ENCODE assay signal across 7 mouse cellular contexts in the genomic region with DNA sequence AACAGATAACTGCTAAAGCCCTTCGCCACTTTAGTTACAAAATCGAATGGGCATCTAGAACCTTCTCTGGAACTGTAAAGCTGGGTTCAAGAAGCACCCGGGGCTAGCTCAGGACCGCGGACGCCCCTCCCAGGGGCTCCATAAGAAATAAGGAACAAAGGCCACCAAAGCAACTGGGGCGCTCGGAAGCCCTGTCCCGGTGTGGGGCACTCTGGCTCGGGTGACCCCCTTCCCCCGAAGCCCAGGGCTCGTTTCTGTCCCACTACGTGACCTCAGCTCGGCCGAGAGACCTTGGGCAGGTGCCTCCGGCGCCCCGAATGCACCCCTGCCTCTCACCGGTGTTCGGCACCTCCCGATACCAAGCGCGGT. TPM values are rescaled to one million over a fixed set of nuclear protein-coding genes. Genes with fewer than 3 reads are reported as not detected.
DNase-seq lines count a peak whose midpoint lies in the region; ATAC-seq and TF ChIP-seq lines count a peak whose summit lies in the region.

No protein-coding gene starts in this region.

- peak; percentile 17; the same call in 1 of the 2 replicates for ATAC-seq in lung, embryonic 16.5 days (ENCODE audit: low read depth)
- ATAC-seq in erythroid progenitor cell, adult 5-6 weeks (replicated peaks; ENCODE audit: low FRiP score, poor library complexity, severe bottlenecking): peak; percentile 4; the same call in 1 of the 2 replicates
- ATAC-seq in limb, embryonic 14.5 days (ENCODE audit: low FRiP score, low read depth): peak; percentile 20
- peak; percentile 16; the same call in 1 of the 2 replicates for ATAC-seq in stomach, embryonic 14.5 days (ENCODE audit: insufficient number of reproducible peaks, insufficient read depth, low FRiP score, low read depth)

- H3K4me1 ChIP-seq in lung, embryonic 16.5 days (replicated peaks; ENCODE audit: control insufficient read depth, insufficient read depth, low read length): peaks cover 10% of the 10 kb centered on the region
- H3K4me1 ChIP-seq in limb, embryonic 14.5 days (ENCODE audit: control insufficient read depth, insufficient read depth, low read length): peaks cover 18% of the 10 kb centered on the region
- H3K4me1 ChIP-seq in stomach, embryonic 14.5 days (ENCODE audit: control insufficient read depth, insufficient read depth, low read length): peaks cover 12% of the 10 kb centered on the region; the same call in 1 of the 2 replicates

- DNase-seq in lung, postnatal 14 days: no peak
- DNase-seq in limb, embryonic 14.5 days (ENCODE audit: low spot score): no peak
- DNase-seq in frontal cortex, postnatal 10 days (ENCODE audit: low spot score in 2 of 2): no peak
- DNase-seq in adrenal gland, adult (ENCODE audit: inconsistent age in 2 of 2, low spot score in 1 of 2): no peak

- no peak for TF ChIP-seq POLR2A in limb, embryonic 14.5 days (IDR thresholded peaks at IDR 0.05; ENCODE audit: borderline replicate concordance, extremely low read depth, insufficient read depth, insufficient read length)

- H3K27ac ChIP-seq in lung, embryonic 16.5 days (ENCODE audit: low read length): peak overlapping the region; percentile 67
- peak overlapping the region; percentile 67; the same call in 1 of the 2 replicates for H3K27ac ChIP-seq in limb, embryonic 14.5 days (replicated peaks; ENCODE audit: low read depth, low read length)
- peak overlapping the region; percentile 46; the same call in 1 of the 2 replicates for H3K27ac ChIP-seq in stomach, embryonic 14.5 days (ENCODE audit: low read length)

- H3K9me3 ChIP-seq in lung, embryonic 16.5 days (ENCODE audit: control insufficient read depth, low read length): no peaks in the 10 kb centered on the region
- H3K9me3 ChIP-seq in limb, embryonic 14.5 days (ENCODE audit: control insufficient read depth, low read length): no peaks in the 10 kb centered on the region
- H3K9me3 ChIP-seq in stomach, embryonic 14.5 days (ENCODE audit: control insufficient read depth, low read depth, low read length): no peaks in the 10 kb centered on the region

- under 1% methylated on average over 23 of the region's 23 CpGs for WGBS in lung, embryonic 16.5 days
- WGBS in limb, embryonic 14.5 days: under 1% methylated on average over 15 of the region's 23 CpGs
- WGBS in stomach, embryonic 14.5 days: under 1% methylated on average over 23 of the region's 23 CpGs

- peaks cover 22% of the 10 kb centered on the region for H3K36me3 ChIP-seq in lung, embryonic 16.5 days (ENCODE audit: control insufficient read depth, insufficient read depth, low read length)
- H3K36me3 ChIP-seq in limb, embryonic 14.5 days (ENCODE audit: control insufficient read depth, insufficient read depth, low read length): peaks cover 24% of the 10 kb centered on the region
- peaks cover 20% of the 10 kb centered on the region for H3K36me3 ChIP-seq in stomach, embryonic 14.5 days (ENCODE audit: control insufficient read depth, insufficient read depth, low read length)

- peak overlapping the region; percentile 81 for H3K4me2 ChIP-seq in lung, embryonic 16.5 days (ENCODE audit: low read depth, low read length)
- H3K4me2 ChIP-seq in limb, embryonic 14.5 days (replicated peaks; ENCODE audit: low read depth, low read length, severe bottlenecking): peak overlapping the region; percentile 83
- H3K4me2 ChIP-seq in stomach, embryonic 14.5 days (replicated peaks; ENCODE audit: low read depth, low read length): peak overlapping the region; percentile 68

- peak overlapping the region; percentile 90 for H3K4me3 ChIP-seq in lung, embryonic 16.5 days (ENCODE audit: low read length)
- H3K4me3 ChIP-seq in limb, embryonic 14.5 days (replicated peaks; ENCODE audit: low read length): peak overlapping the region; percentile 71
- H3K4me3 ChIP-seq in stomach, embryonic 14.5 days (ENCODE audit: low read depth, low read length): peak overlapping the region; percentile 58

- peak overlapping the region; percentile 97 for H3K9ac ChIP-seq in lung, embryonic 16.5 days (ENCODE audit: low read length)
- peak overlapping the region; percentile 89 for H3K9ac ChIP-seq in limb, embryonic 14.5 days (ENCODE audit: low read depth, low read length, severe bottlenecking)
- peak overlapping the region; percentile 57 for H3K9ac ChIP-seq in stomach, embryonic 14.5 days (replicated peaks; ENCODE audit: low read depth, low read length)

- H3K27me3 ChIP-seq in lung, embryonic 16.5 days (ENCODE audit: control insufficient read depth, insufficient read depth, low read depth, low read length): no peaks in the 10 kb centered on the region
- H3K27me3 ChIP-seq in limb, embryonic 14.5 days (ENCODE audit: control insufficient read depth, insufficient read depth, low read length): no peaks in the 10 kb centered on the region
- H3K27me3 ChIP-seq in stomach, embryonic 14.5 days (ENCODE audit: control insufficient read depth, insufficient read depth, low read length): no peaks in the 10 kb centered on the region

RNA-seq across cellular contexts. Expression of gene Ndufa6, which starts 0.4 kb away (rescaled TPM):
- polyA plus RNA-seq in lung, embryonic 16.5 days (2015; fragmentation: Nextera tagmentation; extraction: Ambion mirVana): 313 and 340 TPM in 2 replicates
- 91.4 and 203 TPM in 2 replicates for total RNA-seq in erythroid progenitor cell, adult 5-6 weeks (2015; ENCODE audit: low replicate concordance)
- total RNA-seq in erythroid progenitor cell, adult 5-6 weeks (2017; ENCODE audit: low replicate concordance): 31.5 and 64.6 TPM in 2 replicates
- 252 and 318 TPM in 2 replicates for polyA plus RNA-seq in limb, embryonic 14.5 days (2012; rRNA removed)
- polyA plus RNA-seq in limb, embryonic 14.5 days (2014; fragmentation: Nextera tagmentation; extraction: Ambion mirVana): 325 and 348 TPM in 2 replicates
- 393 and 403 TPM in 2 replicates for polyA plus RNA-seq in stomach, embryonic 14.5 days (2014; fragmentation: Nextera tagmentation; extraction: Ambion mirVana)

RNA-seq across cellular contexts. Expression of gene Smdt1, which starts 15.0 kb away (rescaled TPM):
- 243 and 250 TPM in 2 replicates for polyA plus RNA-seq in lung, embryonic 16.5 days (2015; fragmentation: Nextera tagmentation; extraction: Ambion mirVana)
- 137 and 202 TPM in 2 replicates for total RNA-seq in erythroid progenitor cell, adult 5-6 weeks (2015; ENCODE audit: low replicate concordance)
- 52.8 and 71.0 TPM in 2 replicates for total RNA-seq in erythroid progenitor cell, adult 5-6 weeks (2017; ENCODE audit: low replicate concordance)
- 175 and 178 TPM in 2 replicates for polyA plus RNA-seq in limb, embryonic 14.5 days (2012; rRNA removed)
- 255 and 258 TPM in 2 replicates for polyA plus RNA-seq in limb, embryonic 14.5 days (2014; fragmentation: Nextera tagmentation; extraction: Ambion mirVana)
- 251 and 266 TPM in 2 replicates for polyA plus RNA-seq in stomach, embryonic 14.5 days (2014; fragmentation: Nextera tagmentation; extraction: Ambion mirVana)

RNA-seq across cellular contexts. Expression of gene Pheta2, which starts 15.0 kb away (rescaled TPM):
- 14.1 and 15.6 TPM in 2 replicates for polyA plus RNA-seq in lung, embryonic 16.5 days (2015; fragmentation: Nextera tagmentation; extraction: Ambion mirVana)
- 88.4 and 89.0 TPM in 2 replicates for total RNA-seq in erythroid progenitor cell, adult 5-6 weeks (2015; ENCODE audit: low replicate concordance)
- total RNA-seq in erythroid progenitor cell, adult 5-6 weeks (2017; ENCODE audit: low replicate concordance): 85.0 and 97.9 TPM in 2 replicates
- 12.8 and 15.3 TPM in 2 replicates for polyA plus RNA-seq in limb, embryonic 14.5 days (2012; rRNA removed)
- polyA plus RNA-seq in limb, embryonic 14.5 days (2014; fragmentation: Nextera tagmentation; extraction: Ambion mirVana): 11.9 and 14.1 TPM in 2 replicates
- 15.2 and 16.1 TPM in 2 replicates for polyA plus RNA-seq in stomach, embryonic 14.5 days (2014; fragmentation: Nextera tagmentation; extraction: Ambion mirVana)

RNA-seq across cellular contexts. Expression of gene Naga, which starts 15.0 kb away (rescaled TPM):
- 55.9 and 66.4 TPM in 2 replicates for polyA plus RNA-seq in lung, embryonic 16.5 days (2015; fragmentation: Nextera tagmentation; extraction: Ambion mirVana)
- 119 and 154 TPM in 2 replicates for total RNA-seq in erythroid progenitor cell, adult 5-6 weeks (2015; ENCODE audit: low replicate concordance)
- 62.6 and 69.7 TPM in 2 replicates for total RNA-seq in erythroid progenitor cell, adult 5-6 weeks (2017; ENCODE audit: low replicate concordance)
- 101 and 118 TPM in 2 replicates for polyA plus RNA-seq in limb, embryonic 14.5 days (2012; rRNA removed)
- 59.3 and 60.1 TPM in 2 replicates for polyA plus RNA-seq in limb, embryonic 14.5 days (2014; fragmentation: Nextera tagmentation; extraction: Ambion mirVana)
- polyA plus RNA-seq in stomach, embryonic 14.5 days (2014; fragmentation: Nextera tagmentation; extraction: Ambion mirVana): 68.6 and 72.4 TPM in 2 replicates

RNA-seq across cellular contexts. Expression of gene Cyp2d22, which starts 26.3 kb away (rescaled TPM):
- polyA plus RNA-seq in lung, embryonic 16.5 days (2015; fragmentation: Nextera tagmentation; extraction: Ambion mirVana): 9.7 and 12.7 TPM in 2 replicates
- total RNA-seq in erythroid progenitor cell, adult 5-6 weeks (2015; ENCODE audit: low replicate concordance): not detected in 2 replicates
- total RNA-seq in erythroid progenitor cell, adult 5-6 weeks (2017; ENCODE audit: low replicate concordance): not detected in 2 replicates
- polyA plus RNA-seq in limb, embryonic 14.5 days (2012; rRNA removed): 27.5 and 29.5 TPM in 2 replicates
- polyA plus RNA-seq in limb, embryonic 14.5 days (2014; fragmentation: Nextera tagmentation; extraction: Ambion mirVana): 5.2 and 6.4 TPM in 2 replicates
- polyA plus RNA-seq in stomach, embryonic 14.5 days (2014; fragmentation: Nextera tagmentation; extraction: Ambion mirVana): 5.9 and 10.4 TPM in 2 replicates
